Mouse (Mus musculus) Muller cell, postnatal 12 days (primary cell): ENCODE data around the gene Fabp2.

Experiments used
- DNase-seq: peaks from one replicate; pipeline ENCODE4 v3.0.0-alpha.2; 2015; ENCODE audit errors: inconsistent ontology term

Fabp2 gene

GRCm38 (mm10) chr3:122894772-122895171 is at the start of gene Fabp2:
Gene Fabp2 (plus strand): TSS chr3:122895072.
- no peak for DNase-seq

GRCm38 (mm10) chr3:122848410-122849034 is 46.4 kb upstream of the Fabp2 start:
- DNase-seq: peak; percentile 13

GRCm38 (mm10) chr3:122855149-122855548 is 39.7 kb upstream of the Fabp2 start:
- DNase-seq: no peak

- DNase-seq: no peak
These were observed 35.0 kb upstream of the Fabp2 start for GRCm38 (mm10) chr3:122859829-122860228.

GRCm38 (mm10) chr3:122860573-122861498 is 34.0 kb upstream of the Fabp2 start:
- DNase-seq: no peak

- no peak for DNase-seq
These were observed 29.8 kb upstream of the Fabp2 start for GRCm38 (mm10) chr3:122865092-122865491.

- DNase-seq: no peak
These were observed 26.6 kb upstream of the Fabp2 start for GRCm38 (mm10) chr3:122868270-122868669.

GRCm38 (mm10) chr3:122871596-122871995 is 23.3 kb upstream of the Fabp2 start:
- no peak for DNase-seq

- no peak for DNase-seq
These were observed 18.0 kb upstream of the Fabp2 start for GRCm38 (mm10) chr3:122876870-122877269.

- DNase-seq: no peak
These were observed 17.3 kb upstream of the Fabp2 start for GRCm38 (mm10) chr3:122877543-122877942.

GRCm38 (mm10) chr3:122878705-122879315 is 16.1 kb upstream of the Fabp2 start:
- no peak for DNase-seq

- no peak for DNase-seq
These were observed 7.2 kb upstream of the Fabp2 start for GRCm38 (mm10) chr3:122887505-122888301.

- peak; percentile 65 for DNase-seq
These were observed 6.5 kb upstream of the Fabp2 start for GRCm38 (mm10) chr3:122888371-122888819.

- no peak for DNase-seq
These were observed 388 bp downstream of the Fabp2 start for GRCm38 (mm10) chr3:122895189-122895731.

- DNase-seq: no peak
These were observed 3.4 kb downstream of the Fabp2 start for GRCm38 (mm10) chr3:122898254-122898653.

GRCm38 (mm10) chr3:122903746-122904433 is 9.0 kb downstream of the Fabp2 start:
- peak; percentile 38 for DNase-seq

GRCm38 (mm10) chr3:122907841-122908240 is 13.0 kb downstream of the Fabp2 start:
- DNase-seq: no peak

GRCm38 (mm10) chr3:122915493-122915892 is 20.6 kb downstream of the Fabp2 start:
- DNase-seq: no peak

- DNase-seq: no peak
These were observed 21.4 kb downstream of the Fabp2 start for GRCm38 (mm10) chr3:122916191-122916680.

- no peak for DNase-seq
These were observed 23.8 kb downstream of the Fabp2 start for GRCm38 (mm10) chr3:122918672-122919071.
